ENCODE assay signal across 14 mouse cellular contexts in genomic region chr9:31344289-31344831, GRCm38 (mm10). TPM values are rescaled to one million over a fixed set of nuclear protein-coding genes. Genes with fewer than 3 reads are reported as not detected.
A peak's percentile ranks its signal among the peaks of the same experiment; 100 is the strongest.
DNase-seq lines count a peak whose midpoint lies in the region; ATAC-seq and TF ChIP-seq lines count a peak whose summit lies in the region.
"Had no signal": no experiment of that assay in that cellular context is flagged by ENCODE, and none has a peak within 500 bp of the region (broad histone marks: within the 10 kb centered on the region; RNA-seq: fewer than 3 reads in every experiment).

No protein-coding gene starts in this region.

- no peaks in the 10 kb centered on the region for H3K9me3 ChIP-seq in embryonic facial prominence, embryonic 14.5 days (ENCODE audit: control insufficient read depth, low read length)
- no peaks in the 10 kb centered on the region for H3K9me3 ChIP-seq in embryonic facial prominence, embryonic 10.5 days
- no peaks in the 10 kb centered on the region for H3K9me3 ChIP-seq in lung, embryonic 14.5 days (ENCODE audit: low read depth, low read length)

- H3K9ac ChIP-seq in embryonic facial prominence, embryonic 14.5 days (ENCODE audit: low read depth, low read length), result no peak overlapping the region
- no peak overlapping the region for H3K9ac ChIP-seq in lung, embryonic 14.5 days

- no peak overlapping the region for H3K4me3 ChIP-seq in embryonic facial prominence, embryonic 14.5 days (ENCODE audit: low read depth, low read length)
- no peak overlapping the region for H3K4me3 ChIP-seq in embryonic facial prominence, embryonic 10.5 days
- no peak overlapping the region for H3K4me3 ChIP-seq in lung, embryonic 14.5 days (ENCODE audit: low read depth, low read length)
- H3K4me3 ChIP-seq: erythroblast, embryonic 14.5 days had no signal

- no peak for TF ChIP-seq CTCF in lung, embryonic 14.5 days (IDR thresholded peaks at IDR 0.05; ENCODE audit: low read depth)

- no peak overlapping the region for H3K4me2 ChIP-seq in embryonic facial prominence, embryonic 14.5 days (ENCODE audit: low read depth, low read length)
- H3K4me2 ChIP-seq in lung, embryonic 14.5 days, result no peak overlapping the region
- H3K4me2 ChIP-seq: liver, embryonic 11.5 days had no signal

- whole genome bisulfite sequencing in embryonic facial prominence, embryonic 14.5 days, result 53% methylated on average over 11 of the region's 11 CpGs
- 73% methylated on average over 11 of the region's 11 CpGs for WGBS in embryonic facial prominence, embryonic 10.5 days
- 56% methylated on average over 11 of the region's 11 CpGs for WGBS in lung, embryonic 14.5 days

- peaks cover 7% of the 10 kb centered on the region; the same call in 1 of the 2 replicates for H3K36me3 ChIP-seq in embryonic facial prominence, embryonic 14.5 days (ENCODE audit: control insufficient read depth, insufficient read depth, low read length)
- peaks cover 22% of the 10 kb centered on the region for H3K36me3 ChIP-seq in embryonic facial prominence, embryonic 10.5 days (replicated peaks)
- H3K36me3 ChIP-seq in lung, embryonic 14.5 days (ENCODE audit: insufficient read depth), result peaks cover 3% of the 10 kb centered on the region; the same call in 1 of the 2 replicates

- no peaks in the 10 kb centered on the region for H3K4me1 ChIP-seq in embryonic facial prominence, embryonic 14.5 days (ENCODE audit: control insufficient read depth, insufficient read depth, low read length)
- H3K4me1 ChIP-seq in embryonic facial prominence, embryonic 10.5 days, result peaks cover 5% of the 10 kb centered on the region
- no peaks in the 10 kb centered on the region for H3K4me1 ChIP-seq in lung, embryonic 14.5 days (ENCODE audit: insufficient read depth)

- DNase-seq in embryonic facial prominence, embryonic 14.5 days (ENCODE audit: low spot score), result peak; percentile 68
- DNase-seq in embryonic facial prominence, embryonic 10.5 days (ENCODE audit: low spot score), result no peak
- DNase-seq in lung, embryonic 14.5 days, result no peak
- no peak for DNase-seq in lung, postnatal 36 days
- peak; percentile 34 for DNase-seq in embryo, embryonic 10.5 days (ENCODE audit: low spot score)
- peak; percentile 68 for DNase-seq in retina, embryonic 14.5 days (ENCODE audit: low spot score)
- no peak for DNase-seq in layer of hippocampus, postnatal 14 days (ENCODE audit: low spot score in 2 of 2)
- no peak for DNase-seq in spleen, adult 18-20 months
- DNase-seq: heart, adult 11 months; heart, postnatal 4 days had no signal

- peak; percentile 85 for ATAC-seq in embryonic facial prominence, embryonic 14.5 days (ENCODE audit: low read depth)
- ATAC-seq in lung, embryonic 14.5 days (ENCODE audit: insufficient read depth), result peak; percentile 24; the same call in 1 of the 2 replicates

- H3K27ac ChIP-seq in embryonic facial prominence, embryonic 14.5 days (replicated peaks; ENCODE audit: low read depth, low read length), result no peak overlapping the region; the same call in 1 of the 2 replicates
- no peak overlapping the region for H3K27ac ChIP-seq in embryonic facial prominence, embryonic 10.5 days (replicated peaks)
- H3K27ac ChIP-seq in lung, embryonic 14.5 days (ENCODE audit: low read depth), result no peak overlapping the region
- H3K27ac ChIP-seq: kidney, postnatal 0 days; macrophage had no signal

- no peaks in the 10 kb centered on the region for H3K27me3 ChIP-seq in embryonic facial prominence, embryonic 14.5 days (replicated peaks; ENCODE audit: control insufficient read depth, insufficient read depth, low read length)
- H3K27me3 ChIP-seq in embryonic facial prominence, embryonic 10.5 days (replicated peaks; ENCODE audit: low read depth, poor library complexity, severe bottlenecking), result no peaks in the 10 kb centered on the region
- H3K27me3 ChIP-seq in lung, embryonic 14.5 days (ENCODE audit: insufficient read depth, low read length), result no peaks in the 10 kb centered on the region

RNA-seq across cellular contexts. Expression of gene Nfrkb, which starts 41.6 kb away (rescaled TPM):
- polyA plus RNA-seq in embryonic facial prominence, embryonic 14.5 days (2014; fragmentation: Nextera tagmentation; extraction: Ambion mirVana), result 18.3 and 22.6 TPM in 2 replicates
- polyA plus RNA-seq in embryonic facial prominence, embryonic 10.5 days (2016; fragmentation: Nextera tagmentation; extraction: Ambion mirVana), result 20.2 and 22.0 TPM in 2 replicates
- 21.2 and 27.0 TPM in 2 replicates for polyA plus RNA-seq in lung, embryonic 14.5 days (2014; fragmentation: Nextera tagmentation; extraction: Ambion mirVana)
- 10 to 100 TPM; 32.1 to 32.8 TPM for total RNA-seq in layer of hippocampus, postnatal 14 days (2021)

Comparison
In these comparisons a context has a peak if more than half of its experiments do, and no peak if none do; other contexts are left out.
1. DNase-seq: peak in embryonic facial prominence, embryonic 14.5 days (single experiment), embryo, embryonic 10.5 days (single experiment) and retina, embryonic 14.5 days (single experiment); none in embryonic facial prominence, embryonic 10.5 days (single experiment), lung, embryonic 14.5 days (single experiment), lung, postnatal 36 days (single experiment), layer of hippocampus, postnatal 14 days (0 of 2) and spleen, adult 18-20 months (0 of 2).